Mouse (Mus musculus): ENCODE measurements at regions not wholly inside any gene's neighbourhood (a gene's known extent, or its start where the extent isn't known, plus 50 kb on each side); places are given as distances from the start of the nearest gene placed in this dataset.

DNA sequence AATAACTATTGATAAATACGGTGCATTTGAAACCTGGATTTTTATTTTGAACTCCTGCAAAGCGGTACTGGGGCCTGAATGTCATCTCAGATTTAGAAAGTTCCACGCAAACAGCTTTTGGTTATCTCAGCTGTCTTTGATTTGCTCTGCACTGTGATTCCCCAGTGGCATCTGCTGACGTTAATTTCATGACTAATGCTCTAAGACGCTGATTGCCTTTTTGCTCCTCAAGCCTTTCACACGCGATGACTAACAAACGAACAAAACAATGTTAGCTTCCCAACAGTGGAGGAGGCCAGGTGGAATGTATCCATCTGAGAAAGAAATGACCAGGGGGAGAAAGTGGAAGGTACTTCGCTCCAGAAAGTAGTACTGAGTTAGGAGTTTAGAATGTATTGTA, 586.1 kb upstream of the Slit2 start:
- TF ChIP-seq CTCF (IDR thresholded peaks at IDR 0.05; ENCODE audit: low read depth): no peak
- TF ChIP-seq EP300 (optimal IDR thresholded peaks at IDR 0.05): no peak
